Mouse (Mus musculus): ENCODE measurements around the gene Wdr72. TPM values are rescaled to one million over a fixed set of nuclear protein-coding genes. Genes with fewer than 3 reads are reported as not detected.

Wdr72 gene
- polyA plus RNA-seq, 1 experiment from 2014 or later = 0.18 TPM

- Histone ChIP-seq H3K27ac (ENCODE audit: low read length) (no peak overlapping the region), H3K4me1 (replicated peaks; ENCODE audit: control insufficient read depth, insufficient read depth, low read length) (peaks cover 9% of the 10 kb centered on the region), H3K9ac (replicated peaks; ENCODE audit: low read depth, low read length) (no peak overlapping the region), H3K27me3 (replicated peaks; ENCODE audit: control insufficient read depth, insufficient read depth, low read length) (no peaks in the 10 kb centered on the region), H3K9me3 (ENCODE audit: control insufficient read depth, low read length) (no peaks in the 10 kb centered on the region), H3K4me3 (replicated peaks; ENCODE audit: low read length) (no peak overlapping the region), H3K36me3 (ENCODE audit: control insufficient read depth, insufficient read depth) (no peaks in the 10 kb centered on the region), H3K4me2 (ENCODE audit: low read length) (peak overlapping the region; percentile 3; the same call in 1 of the 2 replicates)
- 29% methylated on average over 14 of the region's 14 CpGs for WGBS
- peak; percentile 52; the same call in 1 of the 2 replicates for ATAC-seq
Measured at GRCm38 (mm10) chr9:74277752-74278385, 167.7 kb downstream of the Wdr72 start.

- H3K27ac ChIP-seq (ENCODE audit: low read length) = no peak overlapping the region
- no peak for ATAC-seq
- peaks cover 5% of the 10 kb centered on the region for H3K4me1 ChIP-seq (replicated peaks; ENCODE audit: control insufficient read depth, insufficient read depth, low read length)
- H3K9ac ChIP-seq (replicated peaks; ENCODE audit: low read depth, low read length) = no peak overlapping the region
- no peaks in the 10 kb centered on the region for H3K9me3 ChIP-seq (ENCODE audit: control insufficient read depth, low read length)
- no peaks in the 10 kb centered on the region for H3K27me3 ChIP-seq (replicated peaks; ENCODE audit: control insufficient read depth, insufficient read depth, low read length)
- WGBS = 16% methylated on average over 3 of the region's 3 CpGs
- H3K4me3 ChIP-seq (replicated peaks; ENCODE audit: low read length) = no peak overlapping the region
- H3K36me3 ChIP-seq (ENCODE audit: control insufficient read depth, insufficient read depth) = no peaks in the 10 kb centered on the region
- no peak overlapping the region for H3K4me2 ChIP-seq (ENCODE audit: low read length)
Measured at GRCm38 (mm10) chr9:74282072-74282471, 171.9 kb downstream of the Wdr72 start.

- Histone ChIP-seq H3K27me3 (replicated peaks; ENCODE audit: control insufficient read depth, insufficient read depth, low read length) (no peaks in the 10 kb centered on the region), H3K9ac (replicated peaks; ENCODE audit: low read depth, low read length) (no peak overlapping the region), H3K4me1 (replicated peaks; ENCODE audit: control insufficient read depth, insufficient read depth, low read length) (no peaks in the 10 kb centered on the region), H3K9me3 (ENCODE audit: control insufficient read depth, low read length) (no peaks in the 10 kb centered on the region), H3K27ac (ENCODE audit: low read length) (no peak overlapping the region), H3K36me3 (ENCODE audit: control insufficient read depth, insufficient read depth) (no peaks in the 10 kb centered on the region), H3K4me2 (ENCODE audit: low read length) (no peak overlapping the region), H3K4me3 (replicated peaks; ENCODE audit: low read length) (no peak overlapping the region)
- ATAC-seq = no peak
- WGBS = 64% methylated on average over 2 of the region's 2 CpGs
Measured at GRCm38 (mm10) chr9:74286210-74286609, 176.1 kb downstream of the Wdr72 start.

- Histone ChIP-seq H3K9me3 (ENCODE audit: control insufficient read depth, low read length) (no peaks in the 10 kb centered on the region), H3K9ac (replicated peaks; ENCODE audit: low read depth, low read length) (no peak overlapping the region), H3K4me2 (ENCODE audit: low read length) (no peak overlapping the region), H3K27ac (ENCODE audit: low read length) (no peak overlapping the region), H3K27me3 (replicated peaks; ENCODE audit: control insufficient read depth, insufficient read depth, low read length) (no peaks in the 10 kb centered on the region), H3K4me3 (replicated peaks; ENCODE audit: low read length) (no peak overlapping the region), H3K4me1 (replicated peaks; ENCODE audit: control insufficient read depth, insufficient read depth, low read length) (no peaks in the 10 kb centered on the region), H3K36me3 (ENCODE audit: control insufficient read depth, insufficient read depth) (no peaks in the 10 kb centered on the region)
- WGBS = 83% methylated on average over 3 of the region's 3 CpGs
- ATAC-seq = no peak
Measured at GRCm38 (mm10) chr9:74294479-74294878, 184.3 kb downstream of the Wdr72 start.

GRCm38 (mm10) chr9:74318771-74319170 lies 208.6 kb downstream of the Wdr72 start:
- Histone ChIP-seq H3K9ac (replicated peaks; ENCODE audit: low read depth, low read length) (no peak overlapping the region), H3K27ac (ENCODE audit: low read length) (no peak overlapping the region), H3K4me2 (ENCODE audit: low read length) (no peak overlapping the region), H3K27me3 (replicated peaks; ENCODE audit: control insufficient read depth, insufficient read depth, low read length) (no peaks in the 10 kb centered on the region), H3K4me1 (replicated peaks; ENCODE audit: control insufficient read depth, insufficient read depth, low read length) (no peaks in the 10 kb centered on the region), H3K36me3 (ENCODE audit: control insufficient read depth, insufficient read depth) (no peaks in the 10 kb centered on the region), H3K4me3 (replicated peaks; ENCODE audit: low read length) (no peak overlapping the region), H3K9me3 (ENCODE audit: control insufficient read depth, low read length) (no peaks in the 10 kb centered on the region)
- WGBS = 89% methylated on average over 1 of the region's 1 CpGs
- ATAC-seq = no peak

GRCm38 (mm10) chr9:74324089-74324924 lies 214.2 kb downstream of the Wdr72 start:
- Histone ChIP-seq H3K4me3 (replicated peaks; ENCODE audit: low read length) (no peak overlapping the region), H3K27ac (ENCODE audit: low read length) (no peak overlapping the region), H3K36me3 (ENCODE audit: control insufficient read depth, insufficient read depth) (no peaks in the 10 kb centered on the region), H3K9ac (replicated peaks; ENCODE audit: low read depth, low read length) (no peak overlapping the region), H3K4me1 (replicated peaks; ENCODE audit: control insufficient read depth, insufficient read depth, low read length) (no peaks in the 10 kb centered on the region), H3K4me2 (ENCODE audit: low read length) (no peak overlapping the region), H3K27me3 (replicated peaks; ENCODE audit: control insufficient read depth, insufficient read depth, low read length) (no peaks in the 10 kb centered on the region), H3K9me3 (ENCODE audit: control insufficient read depth, low read length) (no peaks in the 10 kb centered on the region)
- no peak for ATAC-seq
- 51% methylated on average over 11 of the region's 11 CpGs for WGBS

GRCm38 (mm10) chr9:74324925-74325295 lies 214.8 kb downstream of the Wdr72 start:
- ATAC-seq = no peak
- no peaks in the 10 kb centered on the region for H3K36me3 ChIP-seq (ENCODE audit: control insufficient read depth, insufficient read depth)
- H3K27ac ChIP-seq (ENCODE audit: low read length) = no peak overlapping the region
- no peaks in the 10 kb centered on the region for H3K27me3 ChIP-seq (replicated peaks; ENCODE audit: control insufficient read depth, insufficient read depth, low read length)
- H3K9me3 ChIP-seq (ENCODE audit: control insufficient read depth, low read length) = no peaks in the 10 kb centered on the region
- H3K4me2 ChIP-seq (ENCODE audit: low read length) = no peak overlapping the region
- H3K9ac ChIP-seq (replicated peaks; ENCODE audit: low read depth, low read length) = no peak overlapping the region
- WGBS = 9% methylated on average over 3 of the region's 3 CpGs
- H3K4me1 ChIP-seq (replicated peaks; ENCODE audit: control insufficient read depth, insufficient read depth, low read length) = no peaks in the 10 kb centered on the region
- no peak overlapping the region for H3K4me3 ChIP-seq (replicated peaks; ENCODE audit: low read length)

- no peaks in the 10 kb centered on the region for H3K27me3 ChIP-seq (replicated peaks; ENCODE audit: control insufficient read depth, insufficient read depth, low read length)
- no peak for ATAC-seq
- peaks cover 3% of the 10 kb centered on the region for H3K4me1 ChIP-seq (replicated peaks; ENCODE audit: control insufficient read depth, insufficient read depth, low read length)
- H3K9me3 ChIP-seq (ENCODE audit: control insufficient read depth, low read length) = no peaks in the 10 kb centered on the region
- no peak overlapping the region for H3K27ac ChIP-seq (ENCODE audit: low read length)
- no peaks in the 10 kb centered on the region for H3K36me3 ChIP-seq (ENCODE audit: control insufficient read depth, insufficient read depth)
- no peak overlapping the region for H3K9ac ChIP-seq (replicated peaks; ENCODE audit: low read depth, low read length)
- H3K4me3 ChIP-seq (replicated peaks; ENCODE audit: low read length) = no peak overlapping the region
- H3K4me2 ChIP-seq (ENCODE audit: low read length) = no peak overlapping the region
- 88% methylated on average over 1 of the region's 1 CpGs for WGBS
Measured at GRCm38 (mm10) chr9:74325981-74326380, 215.8 kb downstream of the Wdr72 start.

GRCm38 (mm10) chr9:74328821-74329220 lies 218.7 kb downstream of the Wdr72 start:
- no peak overlapping the region for H3K27ac ChIP-seq (ENCODE audit: low read length)
- no peak overlapping the region for H3K4me3 ChIP-seq (replicated peaks; ENCODE audit: low read length)
- peaks cover 8% of the 10 kb centered on the region for H3K4me1 ChIP-seq (replicated peaks; ENCODE audit: control insufficient read depth, insufficient read depth, low read length)
- no peaks in the 10 kb centered on the region for H3K36me3 ChIP-seq (ENCODE audit: control insufficient read depth, insufficient read depth)
- H3K9me3 ChIP-seq (ENCODE audit: control insufficient read depth, low read length) = no peaks in the 10 kb centered on the region
- no peak overlapping the region for H3K4me2 ChIP-seq (ENCODE audit: low read length)
- no peak for ATAC-seq
- 89% methylated on average over 5 of the region's 5 CpGs for WGBS
- H3K27me3 ChIP-seq (replicated peaks; ENCODE audit: control insufficient read depth, insufficient read depth, low read length) = 0 out of 2 replicates have a peak, but pooled peaks cover 3% of the 10 kb centered on the region
- no peak overlapping the region for H3K9ac ChIP-seq (replicated peaks; ENCODE audit: low read depth, low read length)
